Mouse (Mus musculus) heart, adult 2 months (tissue): ENCODE measurements around the gene Gatad1.

Experiments
- CTCF ChIP-seq: fragments of 200-600 bp; IDR thresholded peaks from 2 replicates; pipeline ENCODE4 v1.8.1; 2022; ENCODE audit warnings: antibody characterized with exemption, mild to moderate bottlenecking, moderate library complexity
- EP300 ChIP-seq: fragments of 200-500 bp; IDR thresholded peaks from 2 replicates; pipeline ENCODE4 v1.6.1; 2011; ENCODE audit warnings: low read depth, low read length, control low read depth; ENCODE audit not compliant: insufficient read depth
- POLR2A ChIP-seq: fragments of 200-500 bp; IDR thresholded peaks from 2 replicates; pipeline ENCODE4 v1.6.1; 2011; ENCODE audit warnings: mild to moderate bottlenecking, low read depth, low read length, control low read depth; ENCODE audit not compliant: insufficient read depth

GRCm38 (mm10) chr5:3630055-3630454 is 26.9 kb downstream of the Gatad1 start:
- no peak for TF ChIP-seq CTCF
- no peak for TF ChIP-seq POLR2A
- no peak for TF ChIP-seq EP300
